Mouse (Mus musculus) CH12.LX (cell line): Measurements from ENCODE around the gene Rusc2.

Experiments
- CTCF ChIP-seq, 2 experiments: IDR thresholded peaks in 1 of 2; conservative IDR thresholded peaks in 1 of 2; 2 replicates each; pipeline ENCODE4 v1.5.1; 2011 to 2012; ENCODE audit warnings: low read depth in 2 of 2, low read length in 2 of 2, improper control_type of control experiment in 1 of 2, inconsistent platforms in 1 of 2, mild to moderate bottlenecking in 1 of 2, moderate library complexity in 1 of 2
- MAFK ChIP-seq: IDR thresholded peaks from 2 replicates; pipeline ENCODE4 v1.6.1; 2011; ENCODE audit warnings: low read length, improper control_type of control experiment; ENCODE audit not compliant: insufficient replicate concordance

DNA sequence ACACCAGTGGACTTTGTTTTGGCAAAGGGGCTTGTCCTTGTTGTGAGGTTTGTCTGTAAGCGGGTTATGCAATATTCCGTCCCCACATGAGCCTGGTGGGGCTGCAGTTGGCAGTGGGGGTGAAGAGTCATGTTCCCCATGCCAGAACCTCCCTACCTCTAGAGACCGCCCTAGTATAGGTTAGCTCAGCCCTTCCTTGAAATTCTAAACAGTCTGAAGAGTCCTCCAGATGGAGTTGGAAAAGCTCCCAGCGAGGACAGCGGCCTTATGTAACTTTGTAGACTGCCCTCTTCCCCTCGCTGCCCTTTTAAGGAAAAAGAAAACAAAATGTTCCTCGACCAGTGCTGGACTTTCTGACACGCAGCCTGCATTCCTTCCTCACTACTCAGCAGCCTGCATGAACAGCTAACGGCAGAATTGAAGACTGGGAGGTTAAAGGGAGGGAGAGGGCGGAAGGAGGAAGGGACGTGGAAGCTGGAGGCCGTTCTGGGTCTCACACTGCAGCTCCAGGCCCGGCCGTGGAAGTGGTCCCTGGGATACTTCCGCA, 12.6 kb downstream of the Rusc2 start:
- TF ChIP-seq CTCF (conservative IDR thresholded peaks at IDR 0.05 in 1 of 2, IDR thresholded peaks at IDR 0.05 in 1 of 2; ENCODE audit: low read depth in 2 of 2, low read length in 2 of 2) (no peak), MAFK (no peak)
